Mouse (Mus musculus): ENCODE data around the gene Rack1.
"Not testable (repeated sequence)": the region's sequence is repeated elsewhere in the genome, so short reads cannot be mapped to it uniquely, and the experiment has no call there.

GRCm38 (mm10) chr11:48753534-48753933 is 46.6 kb upstream of the Rack1 start:
- TF ChIP-seq CTCF, POLR2A (IDR thresholded peaks at IDR 0.05; ENCODE audit: insufficient read depth, low read depth, low read length): not testable (repeated sequence)
